11 mouse cellular contexts compared by ENCODE assay signal in genomic region chr1:160306866-160307616, GRCm38 (mm10).
DNase-seq lines count a peak whose midpoint lies in the region; ATAC-seq and TF ChIP-seq lines count a peak whose summit lies in the region.
"Had no signal": no experiment of that assay in that cellular context is flagged by ENCODE, and none has a peak within 500 bp of the region (broad histone marks: within the 10 kb centered on the region; RNA-seq: fewer than 3 reads in every experiment).

No protein-coding gene starts in this region.

- peak overlapping the region; percentile 52; the same call in 1 of the 2 replicates for H3K9ac ChIP-seq in liver, embryonic 13.5 days

- ATAC-seq in activated CD4-positive, CD25-positive, alpha-beta regulatory T cell, adult 4 months: peak; percentile 68
- ATAC-seq in liver, embryonic 13.5 days (ENCODE audit: low read depth): peak; percentile 84

- WGBS in liver, embryonic 13.5 days (ENCODE audit: insufficient replicate concordance): 26% methylated on average over 10 of the region's 10 CpGs
- WGBS in small intestine, adult 2 months: 16% methylated on average over 10 of the region's 10 CpGs

- peaks cover 79% of the 10 kb centered on the region for H3K4me1 ChIP-seq in liver, embryonic 13.5 days (replicated peaks)
- peaks cover 11% of the 10 kb centered on the region; the same call in 1 of the 2 replicates for H3K4me1 ChIP-seq in small intestine, adult 2 months (ENCODE audit: control insufficient read depth, insufficient read depth, insufficient read length, low read length)

- H3K4me2 ChIP-seq in liver, embryonic 13.5 days: peak overlapping the region; percentile 60

- no peaks in the 10 kb centered on the region for H3K36me3 ChIP-seq in liver, embryonic 13.5 days
- peaks cover 3% of the 10 kb centered on the region; the same call in 1 of the 2 replicates for H3K36me3 ChIP-seq in small intestine, adult 2 months (ENCODE audit: control insufficient read depth, insufficient read depth, low read length)
- H3K36me3 ChIP-seq: forebrain, embryonic 10.5 days had no signal

- TF ChIP-seq CTCF in small intestine, adult 2 months (IDR thresholded peaks at IDR 0.05; ENCODE audit: extremely low read depth, insufficient read length, insufficient replicate concordance, low read depth, low read length): no peak

- peak; percentile 67 for DNase-seq in CD4-positive, CD25-positive, alpha-beta regulatory T cell, adult 2 months (ENCODE audit: low read depth, low spot score)
- DNase-seq in liver, embryonic 13.5 days: peak; percentile 43
- no peak for DNase-seq in adrenal gland, adult 8-10 months
- DNase-seq in left cerebral cortex, postnatal 36 days (ENCODE audit: low spot score in 2 of 2): no peak
- no peak for DNase-seq in neural tube, embryonic 10.5 days (ENCODE audit: extremely low spot score, low spot score)
- no peak for DNase-seq in kidney, adult 9 months
- DNase-seq: cerebellum, adult 18-20 months; kidney, postnatal 14 days had no signal

- TF ChIP-seq POLR2A in small intestine, adult 2 months (IDR thresholded peaks at IDR 0.05; ENCODE audit: low read depth, low read length): no peak

- H3K9me3 ChIP-seq in liver, embryonic 13.5 days (replicated peaks): no peaks in the 10 kb centered on the region
- H3K9me3 ChIP-seq: forebrain, embryonic 10.5 days had no signal

- H3K4me3 ChIP-seq in liver, embryonic 13.5 days (replicated peaks): peak overlapping the region; percentile 39
- H3K4me3 ChIP-seq in small intestine, adult 2 months (ENCODE audit: low read depth, low read length): peak overlapping the region; percentile 35
- H3K4me3 ChIP-seq: forebrain, embryonic 10.5 days had no signal

- peak overlapping the region; percentile 78 for H3K27ac ChIP-seq in liver, embryonic 13.5 days
- H3K27ac ChIP-seq in small intestine, adult 2 months (ENCODE audit: insufficient read depth, low read depth, low read length): peak overlapping the region; percentile 38
- H3K27ac ChIP-seq: forebrain, embryonic 10.5 days had no signal

- intact Hi-C loops in left cerebral cortex, postnatal 36 days (cut with DNase I): no loop called here

- no peaks in the 10 kb centered on the region for H3K27me3 ChIP-seq in liver, embryonic 13.5 days
- no peaks in the 10 kb centered on the region for H3K27me3 ChIP-seq in small intestine, adult 2 months (ENCODE audit: control insufficient read depth, insufficient read depth, low read length)

Comparison
In these comparisons a context has a peak if more than half of its experiments do, and no peak if none do; other contexts are left out.
1. DNase-seq: peak in CD4-positive, CD25-positive, alpha-beta regulatory T cell, adult 2 months (single experiment) and liver, embryonic 13.5 days (single experiment); none in adrenal gland, adult 8-10 months (single experiment), left cerebral cortex, postnatal 36 days (0 of 2), neural tube, embryonic 10.5 days (single experiment) and kidney, adult 9 months (single experiment).